Mouse (Mus musculus) lung, adult 2 months (tissue): ENCODE results near the gene Nelfe.
"Not testable (repeated sequence)": the region's sequence is repeated elsewhere in the genome, so short reads cannot be mapped to it uniquely, and the experiment has no call there.

Experiments used
- CTCF ChIP-seq: fragments of 200-500 bp; IDR thresholded peaks from 2 replicates; pipeline ENCODE4 v1.5.1; 2011; ENCODE audit warnings: mild to moderate bottlenecking, low read length, control low read depth; ENCODE audit not compliant: insufficient read depth
- POLR2A ChIP-seq: fragments of 200-500 bp; IDR thresholded peaks from 2 replicates; pipeline ENCODE4 v1.6.1; 2011; ENCODE audit warnings: low read depth, mild to moderate bottlenecking, control low read depth, low read length, borderline replicate concordance; ENCODE audit errors: extremely low read depth

GRCm38 (mm10) chr17:34802756-34803155, 47.4 kb upstream of the Nelfe start:
- not testable (repeated sequence) for TF ChIP-seq CTCF, POLR2A
